Mouse (Mus musculus) midbrain, postnatal 0 days (tissue): ENCODE measurements around the gene Vegfd. TPM values are rescaled to one million over a fixed set of nuclear protein-coding genes. Genes with fewer than 3 reads are reported as not detected.

Experiments
- ATAC-seq: fragments of 200-750 bp; cut with Nextera tagmentation; 2 replicates; pipeline ENCODE4 v1.8.0; 2017; ENCODE audit warnings: moderate number of reproducible peaks, mild to moderate bottlenecking, moderate TSS enrichment, moderate library complexity; ENCODE audit not compliant: low FRiP score
- DNase-seq: peaks from one replicate; pipeline ENCODE4 v3.0.0-alpha.2; 2015; ENCODE audit warnings: low spot score
- H3K27ac ChIP-seq: fragments of 300-500 bp; sonication (generic); 2 replicates; pipeline ENCODE4 v1.5.1; 2014; ENCODE audit warnings: low read depth, mild to moderate bottlenecking, low read length, mixed read lengths
- H3K27me3 ChIP-seq: fragments of 300-500 bp; sonication (generic); 2 replicates; pipeline ENCODE4 v1.6.1; 2014; ENCODE audit warnings: low read length, control low read depth, mixed read lengths; ENCODE audit not compliant: insufficient read depth
- H3K36me3 ChIP-seq: fragments of 300-500 bp; sonication (generic); 2 replicates; pipeline ENCODE4 v1.6.1; 2014; ENCODE audit warnings: low read length, control low read depth, mixed read lengths; ENCODE audit not compliant: insufficient read depth
- H3K4me1 ChIP-seq: fragments of 300-500 bp; sonication (generic); 2 replicates; pipeline ENCODE4 v1.6.1; 2014; ENCODE audit warnings: mild to moderate bottlenecking, control low read depth, antibody characterized with exemption, low read length, mixed read lengths; ENCODE audit not compliant: insufficient read depth
- H3K4me2 ChIP-seq: fragments of 300-500 bp; sonication (generic); 2 replicates; pipeline ENCODE4 v1.6.1; 2014; ENCODE audit warnings: low read depth, mild to moderate bottlenecking, low read length, mixed read lengths; ENCODE audit not compliant: poor library complexity, severe bottlenecking
- H3K4me3 ChIP-seq: fragments of 300-500 bp; sonication (generic); 2 replicates; pipeline ENCODE4 v1.5.1; 2014; ENCODE audit warnings: low read depth, mild to moderate bottlenecking, low read length, moderate library complexity
- H3K9ac ChIP-seq: fragments of 300-500 bp; sonication (generic); replicated peaks from 2 replicates; pipeline ENCODE4 v1.6.1; 2014; ENCODE audit warnings: mild to moderate bottlenecking, low read length, moderate library complexity, mixed read lengths; ENCODE audit not compliant: poor library complexity, severe bottlenecking
- H3K9me3 ChIP-seq: fragments of 300-500 bp; sonication (generic); 2 replicates; pipeline ENCODE4 v1.6.1; 2016; ENCODE audit warnings: low read length, control low read depth
- CTCF ChIP-seq: IDR thresholded peaks from 2 replicates; pipeline ENCODE4 v1.5.1; 2016; ENCODE audit warnings: antibody characterized with exemption, mild to moderate bottlenecking
- WGBS: fragments of 180-500 bp; shearing (Covaris S2); extraction: QIAGEN DNeasy Blood & Tissue Kit; methylation state at CpG from one replicate; pipeline ENCODE4 v1.1.7; 2014; 5-methylcytosine and 5-hydroxymethylcytosine counted together
- polyA plus RNA-seq: library from polyadenylated mRNA; unstranded; fragments of >200 nt; fragmentation: Nextera tagmentation; extraction: Ambion mirVana; gene quantifications from 2 replicates; pipeline ENCODE4 v1.2.1, GENCODE M21; 2015
- total RNA-seq: library from RNA; depleted of rRNA; stranded (reverse); fragments of >200 nt; gene quantifications from 2 replicates; pipeline ENCODE4 v1.2.3, GENCODE M21; 2014; rRNA removed

Vegfd gene
- total RNA-seq: 0.11 and 0.33 TPM in 2 replicates
- polyA plus RNA-seq: 0.10 and 0.13 TPM in 2 replicates

GRCm38 (mm10) chrX:164373081-164373480 is at the start of gene Vegfd:
Vegfd (plus strand) TSS chrX:164373378.
- no peak within 1 kb of the TSS for H3K4me2 ChIP-seq
- H3K9me3 ChIP-seq: no peaks in the 10 kb centered on the region
- H3K27me3 ChIP-seq: no peaks in the 10 kb centered on the region
- DNase-seq (no peak), ATAC-seq (no peak)
- H3K9ac ChIP-seq: no peak within 1 kb of the TSS
- TF ChIP-seq CTCF: no peak
- H3K4me3 ChIP-seq: no peak within 1 kb of the TSS
- no peaks in the 10 kb centered on the region for H3K4me1 ChIP-seq
- H3K36me3 ChIP-seq: no peaks in the 10 kb centered on the region
- no peak within 1 kb of the TSS for H3K27ac ChIP-seq
- 42% methylated on average over 3 of the region's 3 CpGs for WGBS

GRCm38 (mm10) chrX:164323391-164323913 is 49.7 kb upstream of the Vegfd start:
- H3K4me3 ChIP-seq: no peak overlapping the region
- H3K27me3 ChIP-seq: peaks cover 4% of the 10 kb centered on the region; the same call in 1 of the 2 replicates
- no peaks in the 10 kb centered on the region for H3K36me3 ChIP-seq
- H3K27ac ChIP-seq: no peak overlapping the region
- no peak for TF ChIP-seq CTCF
- ATAC-seq (no peak), DNase-seq (no peak)
- 79% methylated on average over 4 of the region's 4 CpGs for WGBS
- H3K4me1 ChIP-seq: no peaks in the 10 kb centered on the region
- no peaks in the 10 kb centered on the region for H3K9me3 ChIP-seq
- H3K9ac ChIP-seq: no peak overlapping the region
- H3K4me2 ChIP-seq: no peak overlapping the region

DNA sequence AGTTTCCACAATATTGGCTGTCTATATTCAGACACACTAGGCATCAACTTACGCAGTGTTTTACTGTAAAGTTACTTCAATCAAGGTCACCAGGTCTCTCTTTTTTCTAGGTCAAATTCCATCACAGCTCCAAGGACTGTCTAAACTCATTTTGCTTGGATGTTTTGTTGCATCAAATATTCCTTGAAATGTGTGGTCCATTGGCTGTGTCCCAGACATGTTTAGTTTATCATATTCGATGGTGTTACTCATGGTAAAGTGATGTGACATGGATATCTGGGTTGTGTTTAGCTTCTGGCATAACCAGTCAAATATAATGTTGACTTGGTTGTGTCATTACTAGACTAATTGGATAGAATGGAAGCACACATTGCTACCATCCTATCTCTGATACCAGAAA is 42.8 kb upstream of the Vegfd start:
- WGBS: 92% methylated on average over 2 of the region's 2 CpGs
- Histone ChIP-seq H3K4me1 (no peaks in the 10 kb centered on the region), H3K27ac (no peak overlapping the region), H3K9me3 (no peaks in the 10 kb centered on the region), H3K27me3 (no peaks in the 10 kb centered on the region), H3K4me3 (no peak overlapping the region), H3K4me2 (no peak overlapping the region), H3K9ac (no peak overlapping the region), H3K36me3 (no peaks in the 10 kb centered on the region)
- no peak for DNase-seq
- no peak for ATAC-seq
- TF ChIP-seq CTCF: no peak

DNA sequence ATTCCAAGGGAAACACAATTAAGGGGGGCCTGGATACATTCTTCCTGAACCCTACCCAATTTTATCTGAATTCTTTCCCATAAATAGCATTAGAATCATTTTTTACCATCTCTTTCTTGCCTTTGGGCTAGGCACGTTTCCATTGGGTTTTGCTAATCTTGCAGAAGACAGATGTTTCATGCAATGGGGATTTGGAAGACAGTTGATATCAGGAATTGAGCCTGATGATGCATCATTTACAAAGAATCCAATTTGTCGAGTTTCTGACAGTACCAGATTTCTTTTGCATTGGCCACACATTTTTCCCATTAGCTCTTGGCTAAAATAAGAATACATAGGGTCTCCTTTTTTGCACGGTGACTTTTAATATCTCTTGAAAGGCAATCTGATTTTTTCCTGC is 42.4 kb upstream of the Vegfd start:
- no peak overlapping the region for H3K4me3 ChIP-seq
- no peaks in the 10 kb centered on the region for H3K27me3 ChIP-seq
- no peak for TF ChIP-seq CTCF
- H3K4me2 ChIP-seq: no peak overlapping the region
- no peak for ATAC-seq
- no peaks in the 10 kb centered on the region for H3K4me1 ChIP-seq
- DNase-seq: no peak
- WGBS: 75% methylated on average over 3 of the region's 3 CpGs
- no peaks in the 10 kb centered on the region for H3K9me3 ChIP-seq
- no peak overlapping the region for H3K9ac ChIP-seq
- H3K36me3 ChIP-seq: no peaks in the 10 kb centered on the region
- no peak overlapping the region for H3K27ac ChIP-seq

DNA sequence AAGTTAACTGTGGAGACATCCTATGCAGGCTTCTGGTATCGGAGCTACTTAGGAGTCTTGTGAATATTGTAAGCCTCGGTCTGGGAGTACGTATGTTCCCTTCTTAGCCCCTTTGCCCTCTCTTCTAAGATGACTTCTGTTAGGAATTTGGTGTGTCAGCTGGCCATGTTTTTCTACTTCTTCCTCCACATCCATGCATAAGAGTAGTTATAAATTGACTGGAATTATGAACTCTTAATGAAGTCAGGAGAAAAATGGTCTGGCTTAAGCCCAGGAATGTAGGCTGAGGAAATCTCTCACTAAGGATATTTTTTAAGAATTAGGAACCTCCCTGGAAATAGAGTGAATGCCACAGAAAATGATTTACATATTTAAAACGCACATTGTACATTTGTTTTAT is 34.6 kb upstream of the Vegfd start:
- H3K9ac ChIP-seq: no peak overlapping the region
- no peak overlapping the region for H3K27ac ChIP-seq
- 84% methylated on average over 4 of the region's 4 CpGs for WGBS
- no peak overlapping the region for H3K4me2 ChIP-seq
- no peaks in the 10 kb centered on the region for H3K4me1 ChIP-seq
- no peaks in the 10 kb centered on the region for H3K9me3 ChIP-seq
- ATAC-seq: no peak
- no peak for TF ChIP-seq CTCF
- no peak overlapping the region for H3K4me3 ChIP-seq
- no peak for DNase-seq
- no peaks in the 10 kb centered on the region for H3K36me3 ChIP-seq
- H3K27me3 ChIP-seq: no peaks in the 10 kb centered on the region

DNA sequence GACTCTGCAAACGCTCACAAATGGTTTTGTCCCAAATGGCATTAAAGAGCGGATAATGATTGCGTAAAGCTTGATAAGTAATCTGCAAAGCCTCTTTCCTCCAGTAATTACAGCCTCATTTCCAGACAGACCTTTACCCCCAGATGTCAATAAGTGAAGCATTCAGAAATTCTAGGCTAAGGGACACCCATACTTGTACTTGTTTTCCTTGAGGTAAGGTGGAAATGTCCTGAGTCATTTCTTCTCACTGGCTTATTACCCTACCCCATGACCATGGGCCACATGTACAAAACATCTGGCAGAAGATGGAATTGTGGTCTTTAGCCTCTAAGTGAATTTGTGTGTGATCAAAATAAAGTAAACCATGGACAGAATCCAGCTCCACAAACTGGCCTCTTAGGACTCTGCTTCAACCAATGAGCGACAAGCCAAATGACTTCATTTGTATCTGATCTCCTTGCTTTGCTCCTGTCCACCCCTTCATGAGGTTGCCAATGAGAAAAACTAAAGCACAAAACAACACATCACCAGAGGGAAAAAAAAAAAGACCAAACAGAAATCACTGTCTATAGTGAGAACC is 27.7 kb upstream of the Vegfd start:
- Histone ChIP-seq H3K9me3 (no peaks in the 10 kb centered on the region), H3K4me3 (no peak overlapping the region), H3K9ac (no peak overlapping the region), H3K4me2 (no peak overlapping the region), H3K27ac (no peak overlapping the region), H3K27me3 (no peaks in the 10 kb centered on the region), H3K36me3 (no peaks in the 10 kb centered on the region), H3K4me1 (no peaks in the 10 kb centered on the region)
- WGBS: 94% methylated on average over 4 of the region's 4 CpGs
- no peak for ATAC-seq
- TF ChIP-seq CTCF: no peak
- no peak for DNase-seq
